Mouse (Mus musculus): ENCODE measurements at regions not wholly inside any gene's neighbourhood (a gene's known extent, or its start where the extent isn't known, plus 50 kb on each side); places are given as distances from the start of the nearest gene placed in this dataset.

DNA sequence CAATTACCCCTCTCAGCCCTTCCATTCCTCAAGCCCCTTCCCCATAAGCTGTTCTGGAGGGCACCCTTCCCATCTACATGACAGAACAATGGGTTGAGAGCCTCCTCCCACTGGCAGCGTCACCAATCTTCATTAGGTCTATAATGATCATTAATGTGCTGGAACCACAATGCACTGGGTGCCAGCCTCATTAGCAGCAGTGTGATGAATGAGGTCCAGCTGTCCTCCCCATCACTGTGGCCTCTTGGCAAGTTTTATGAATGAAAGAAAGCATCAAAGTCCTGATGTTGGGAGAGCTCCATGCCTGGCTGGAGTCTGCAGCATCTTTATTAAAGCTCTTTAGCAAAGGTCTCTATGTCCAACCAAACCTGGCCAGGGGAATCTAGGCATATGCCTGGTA is 176.5 kb downstream of the Lpin1 start:
- TF ChIP-seq POLR2A (IDR thresholded peaks at IDR 0.05; ENCODE audit: borderline replicate concordance, control insufficient read depth, low read depth, low read length) = no peak
- TF ChIP-seq CTCF (IDR thresholded peaks at IDR 0.05; ENCODE audit: control insufficient read depth, insufficient read depth, low read length) = no peak
